ENCODE assay signal across 16 mouse cellular contexts in genomic region chr19:31097857-31098256, GRCm38 (mm10).
"Had no signal": no experiment of that assay in that cellular context is flagged by ENCODE, and none has a peak within 500 bp of the region (broad histone marks: within the 10 kb centered on the region; RNA-seq: fewer than 3 reads in every experiment).

No protein-coding gene starts in this region.

- H3K9me3 ChIP-seq: neural tube, embryonic 13.5 days; neural tube, embryonic 15.5 days; stomach, embryonic 15.5 days had no signal

- DNase-seq: retina, postnatal 1 day; right cerebral cortex, adult 18-20 months; right cerebral cortex, postnatal 14 days; right cerebral cortex, postnatal 25 days; right cerebral cortex, postnatal 4 days; spleen, adult 18-20 months; thymus, adult 18-20 months; thymus, adult 2 months; thymus, postnatal 14 days; thymus, postnatal 25 days; thymus, postnatal 36 days; thymus, postnatal 4 days had no signal

- H3K36me3 ChIP-seq: neural tube, embryonic 13.5 days; neural tube, embryonic 15.5 days; stomach, embryonic 15.5 days had no signal

- H3K4me1 ChIP-seq: neural tube, embryonic 13.5 days; neural tube, embryonic 15.5 days; stomach, embryonic 15.5 days had no signal

- H3K27ac ChIP-seq: neural tube, embryonic 13.5 days; neural tube, embryonic 15.5 days; stomach, embryonic 15.5 days; stomach, postnatal 0 days had no signal

- H3K4me3 ChIP-seq: neural tube, embryonic 13.5 days; neural tube, embryonic 15.5 days; stomach, embryonic 15.5 days had no signal

- H3K4me2 ChIP-seq: neural tube, embryonic 13.5 days; neural tube, embryonic 15.5 days; stomach, embryonic 15.5 days had no signal

- H3K9ac ChIP-seq: neural tube, embryonic 13.5 days; neural tube, embryonic 15.5 days; stomach, embryonic 15.5 days had no signal

- H3K27me3 ChIP-seq: neural tube, embryonic 13.5 days; neural tube, embryonic 15.5 days; stomach, embryonic 15.5 days had no signal
